Mouse (Mus musculus) olfactory bulb, adult 2 months (tissue): ENCODE data around the gene Efcab6.

Experiments used
- CTCF ChIP-seq: fragments of 200-500 bp; IDR thresholded peaks from 2 replicates; pipeline ENCODE4 v1.5.1; 2012; ENCODE audit warnings: low read depth, mild to moderate bottlenecking, low read length, moderate library complexity; ENCODE audit not compliant: insufficient read depth
- POLR2A ChIP-seq: fragments of 200-500 bp; IDR thresholded peaks from 2 replicates; pipeline ENCODE4 v1.6.1; 2012; ENCODE audit warnings: mild to moderate bottlenecking, low read depth, low read length, moderate library complexity; ENCODE audit not compliant: insufficient read depth

DNA sequence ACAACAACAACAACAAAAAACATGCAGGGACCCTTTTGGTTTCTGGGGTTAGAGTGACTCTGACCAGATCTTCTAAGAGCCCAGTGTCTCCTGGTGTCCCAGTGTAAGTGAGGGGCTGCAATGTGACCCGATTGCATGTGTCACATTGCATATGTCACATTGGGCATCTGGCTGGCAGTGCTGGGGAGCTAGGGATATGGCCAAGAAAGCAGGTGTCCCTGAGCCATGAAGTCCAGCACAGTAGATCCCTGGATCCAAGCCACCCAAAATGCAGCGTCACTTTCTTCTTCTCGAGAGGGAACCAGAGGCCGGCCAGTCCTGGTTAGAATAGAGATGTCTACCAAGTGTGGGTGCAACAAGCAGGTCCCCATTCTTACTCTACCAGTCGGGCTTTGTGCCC lies 199.6 kb downstream of the Efcab6 start:
- TF ChIP-seq CTCF (no peak), POLR2A (no peak)
